Mouse (Mus musculus) C2C12 (cell line): ENCODE data around the gene Arl11. TPM values are rescaled to one million over a fixed set of nuclear protein-coding genes. Genes with fewer than 3 reads are reported as not detected.

ENCODE experiments used
- H3K27me3 ChIP-seq: one replicate; pipeline ENCODE4 v1.6.1; 2011; ENCODE audit not compliant: control insufficient read depth, insufficient read depth, insufficient read length
- H3K36me3 ChIP-seq: one replicate; pipeline ENCODE4 v1.6.1; 2011; ENCODE audit not compliant: control insufficient read depth, insufficient read depth
- H3K4me3 ChIP-seq: one replicate; pipeline ENCODE4 v1.5.1; 2011; ENCODE audit warnings: mild to moderate bottlenecking, control low read depth; ENCODE audit not compliant: poor library complexity, insufficient read depth, severe bottlenecking
- H3K79me2 ChIP-seq: one replicate; pipeline ENCODE4 v1.6.1; 2011; ENCODE audit not compliant: control insufficient read depth, insufficient read depth
- H3K79me3 ChIP-seq: one replicate; pipeline ENCODE4 v1.6.1; 2011; ENCODE audit warnings: low read depth, control low read depth
- H3ac ChIP-seq: one replicate; pipeline ENCODE3; 2011; ENCODE audit warnings: low read depth; ENCODE audit not compliant: control insufficient read depth, insufficient read length
- CEBPB ChIP-seq: IDR thresholded peaks from one replicate; pipeline ENCODE4 v1.6.1; 2011; ENCODE audit warnings: low read depth, mild to moderate bottlenecking, control low read depth, moderate library complexity
- CTCF ChIP-seq: IDR thresholded peaks from one replicate; pipeline ENCODE4 v1.5.1; 2011; ENCODE audit not compliant: control insufficient read depth, insufficient read depth, insufficient read length
- FOSL1 ChIP-seq: IDR thresholded peaks from one replicate; pipeline ENCODE4 v1.8.0; 2011; ENCODE audit warnings: mild to moderate bottlenecking, low read length; ENCODE audit not compliant: poor library complexity, insufficient read depth, severe bottlenecking
- MAX ChIP-seq: IDR thresholded peaks from one replicate; pipeline ENCODE4 v1.6.1; 2011; ENCODE audit warnings: mild to moderate bottlenecking, control low read depth
- MYOD1 ChIP-seq: IDR thresholded peaks from one replicate; pipeline ENCODE4 v1.6.1; 2011; ENCODE audit warnings: low read depth; ENCODE audit not compliant: control insufficient read depth, insufficient read length
- MYOG ChIP-seq: IDR thresholded peaks from one replicate; pipeline ENCODE4 v1.6.1; 2011; ENCODE audit not compliant: control insufficient read depth, insufficient read length; ENCODE audit errors: extremely low read depth
- USF1 ChIP-seq: IDR thresholded peaks from one replicate; pipeline ENCODE4 v1.6.1; 2011; ENCODE audit warnings: low read depth, mild to moderate bottlenecking, control low read depth, moderate library complexity
- long read RNA-seq, 2 experiments: library from polyadenylated mRNA; unstranded; transcript quantifications; one replicate each; pipeline ENCODE4 v2.0.0; 2019 to 2020
- polyA plus RNA-seq: library from polyadenylated mRNA; unstranded; fragments of >200 nt; fragmentation: generic; extraction: Trizol; gene quantifications from one replicate; pipeline ENCODE4 v1.2.1, GENCODE M21; 2012; ENCODE audit warnings: missing spikeins

Gene Arl11
- not detected for polyA plus RNA-seq
- long read RNA-seq, experiment 1 = 0 reads
- long read RNA-seq, experiment 2 = 0 reads

DNA sequence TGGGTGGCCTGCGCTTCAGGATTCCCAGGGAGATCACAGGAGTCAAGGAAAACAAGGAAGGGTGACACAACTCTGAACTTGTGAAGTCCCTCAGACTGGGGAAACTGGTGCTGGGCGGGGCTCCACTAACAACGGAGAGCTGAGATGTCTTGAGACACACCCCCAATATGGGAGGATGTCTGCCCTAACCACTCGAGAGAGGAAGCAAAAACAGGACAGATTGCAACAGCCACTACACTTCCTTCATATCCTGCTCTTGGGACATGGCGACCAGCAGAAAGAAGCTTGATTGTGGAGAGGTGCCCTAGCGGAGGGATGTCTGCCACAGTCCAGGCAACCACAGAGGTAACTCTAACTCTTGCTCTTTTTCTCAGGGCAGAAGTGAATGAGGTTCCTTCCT, at the start of gene Arl11:
Arl11 (plus strand) TSS at position 161 of the 400 bp plus-strand sequence.
- Histone ChIP-seq H3K79me3 (no peaks in the 10 kb centered on the region), H3K79me2 (no peaks in the 10 kb centered on the region), H3ac (no peak within 1 kb of the TSS), H3K4me3 (no peak within 1 kb of the TSS), H3K27me3 (peaks cover 5% of the 10 kb centered on the region), H3K36me3 (no peaks in the 10 kb centered on the region)
- no peak for TF ChIP-seq CTCF
- no peak for TF ChIP-seq CEBPB
- no peak for TF ChIP-seq FOSL1
- no peak for TF ChIP-seq MYOG
- no peak for TF ChIP-seq MAX
- TF ChIP-seq USF1 = no peak
- no peak for TF ChIP-seq MYOD1

DNA sequence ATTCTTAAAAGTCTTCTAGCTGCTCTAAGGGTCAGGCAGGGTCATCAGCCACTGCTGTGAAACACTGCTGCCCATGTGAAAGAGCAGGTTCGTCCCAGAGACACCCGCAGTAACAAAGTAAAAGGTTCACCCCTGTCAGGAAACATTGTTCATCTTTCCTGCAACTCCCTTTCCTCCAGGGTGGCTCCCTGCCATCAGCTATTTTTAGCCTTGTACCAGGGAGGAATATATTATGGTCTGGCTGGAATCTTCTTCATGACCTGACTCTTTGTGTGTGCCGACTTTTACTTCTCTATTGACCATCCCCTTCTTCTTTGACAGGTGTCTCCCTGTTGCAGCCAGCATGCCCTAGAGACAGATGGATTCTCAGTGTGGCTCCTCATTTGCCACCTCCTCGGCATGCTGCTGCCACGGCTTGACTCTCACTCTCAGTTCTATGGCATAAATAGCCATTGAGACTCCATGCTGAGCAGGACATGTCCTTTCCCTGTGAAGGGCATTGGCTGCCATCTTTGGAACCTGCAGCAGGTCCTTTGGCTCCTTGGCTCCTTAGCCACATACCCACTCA, 41.6 kb upstream of the Arl11 start:
- TF ChIP-seq USF1 (no peak), MYOG (no peak)
- H3K4me3 ChIP-seq = no peak overlapping the region

GRCm38 (mm10) chr14:61274414-61275198, 34.9 kb upstream of the Arl11 start:
- TF ChIP-seq MAX = no peak
- no peak for TF ChIP-seq MYOG
- no peak for TF ChIP-seq FOSL1
- no peak for TF ChIP-seq USF1
- no peak for TF ChIP-seq CEBPB
- TF ChIP-seq MYOD1 = no peak
- TF ChIP-seq CTCF = no peak
- Histone ChIP-seq H3K27me3 (peaks cover 17% of the 10 kb centered on the region), H3K79me2 (no peaks in the 10 kb centered on the region), H3K79me3 (no peaks in the 10 kb centered on the region), H3K36me3 (no peaks in the 10 kb centered on the region), H3K4me3 (no peak overlapping the region), H3ac (no peak overlapping the region)

More for the DNA sequence above, 41.6 kb upstream of the Arl11 start:
- Histone ChIP-seq H3K36me3 (no peaks in the 10 kb centered on the region), H3K27me3 (peaks cover 6% of the 10 kb centered on the region), H3K79me3 (no peaks in the 10 kb centered on the region), H3K79me2 (no peaks in the 10 kb centered on the region), H3ac (no peak overlapping the region)

- H3K79me3 ChIP-seq = no peaks in the 10 kb centered on the region
- H3K27me3 ChIP-seq = peaks cover 17% of the 10 kb centered on the region
- no peak overlapping the region for H3ac ChIP-seq
- no peak for TF ChIP-seq MAX
- no peak for TF ChIP-seq USF1
- TF ChIP-seq MYOD1 = no peak
- TF ChIP-seq CTCF = no peak
- TF ChIP-seq CEBPB = no peak
- no peak for TF ChIP-seq MYOG
- TF ChIP-seq FOSL1 = no peak
- no peak overlapping the region for H3K4me3 ChIP-seq
- no peaks in the 10 kb centered on the region for H3K36me3 ChIP-seq
- no peaks in the 10 kb centered on the region for H3K79me2 ChIP-seq
These were observed 32.3 kb upstream of the Arl11 start for GRCm38 (mm10) chr14:61277285-61277684.

DNA sequence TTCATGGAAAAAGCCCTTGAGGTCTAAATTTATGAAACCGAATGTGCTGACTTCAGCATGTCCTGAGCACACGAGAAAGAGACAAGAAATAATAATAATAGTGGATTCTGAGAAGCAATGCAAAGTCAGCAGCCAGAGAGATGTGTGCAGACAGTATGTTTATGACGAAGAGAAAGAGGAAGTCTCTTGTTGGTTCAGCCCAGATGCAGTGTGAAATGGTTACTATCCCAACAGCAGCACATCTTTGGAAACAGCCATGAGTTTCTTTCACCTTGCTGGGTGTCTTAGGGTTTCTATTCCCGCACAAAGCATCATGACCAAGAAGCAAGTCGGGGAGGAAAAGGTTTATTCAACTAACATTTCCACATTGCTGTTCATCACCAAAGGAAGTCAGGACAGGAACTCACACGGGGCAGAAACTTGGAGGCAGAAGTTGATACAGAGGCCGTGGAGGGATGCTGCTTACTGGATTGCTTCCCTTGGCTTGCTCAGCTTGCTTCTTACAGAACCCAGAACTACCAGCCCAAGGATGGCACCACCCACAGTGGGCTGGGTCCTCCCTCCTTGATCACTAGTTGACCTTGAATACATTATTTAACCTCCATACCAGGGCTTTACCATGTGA, 30.8 kb upstream of the Arl11 start:
- TF ChIP-seq MYOD1 = no peak
- TF ChIP-seq FOSL1 = no peak
- no peak for TF ChIP-seq USF1
- no peak for TF ChIP-seq MYOG
- TF ChIP-seq MAX = no peak
- no peak for TF ChIP-seq CEBPB
- H3K4me3 ChIP-seq = no peak overlapping the region

More for the DNA sequence above, 30.8 kb upstream of the Arl11 start:
- Histone ChIP-seq H3K79me2 (no peaks in the 10 kb centered on the region), H3K79me3 (no peaks in the 10 kb centered on the region), H3K27me3 (peaks cover 11% of the 10 kb centered on the region), H3ac (no peak overlapping the region), H3K36me3 (no peaks in the 10 kb centered on the region)
